Comparison of ENCODE assay signal across 27 mouse cellular contexts in the genomic region with DNA sequence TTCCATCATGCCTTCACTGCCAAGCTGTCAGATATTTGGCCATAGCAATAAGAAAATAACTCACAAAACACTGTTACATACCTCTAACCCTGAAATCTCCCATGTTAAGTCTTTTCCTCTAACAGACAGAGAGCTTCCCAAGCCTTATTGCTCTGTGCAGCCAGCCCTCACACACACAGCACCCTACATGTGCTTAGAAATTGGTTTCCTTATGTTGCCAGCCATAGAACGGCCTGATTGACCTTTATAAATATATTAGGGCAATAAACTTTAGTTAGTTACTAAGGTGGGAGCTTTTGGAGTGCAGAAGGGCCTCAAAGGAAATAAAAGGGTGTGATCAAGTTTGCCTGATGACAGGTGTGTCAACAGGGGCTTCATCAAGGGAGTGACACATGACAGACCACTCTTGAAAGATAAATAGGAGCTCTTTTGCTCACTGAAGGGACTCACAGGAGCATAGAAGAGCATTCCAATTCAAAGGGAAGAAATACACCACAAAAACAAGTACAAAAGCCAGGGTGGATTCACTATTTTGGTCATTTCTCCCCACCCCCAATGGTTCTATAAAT. TPM values are rescaled to one million over a fixed set of nuclear protein-coding genes. Genes with fewer than 3 reads are reported as not detected.
"Had no signal": no experiment of that assay in that cellular context is flagged by ENCODE, and none has a peak within 500 bp of the region (broad histone marks: within the 10 kb centered on the region; RNA-seq: fewer than 3 reads in every experiment).

No protein-coding gene starts in this region.

- H3K4me2 ChIP-seq: heart, embryonic 11.5 days; heart, embryonic 13.5 days; heart, embryonic 15.5 days; hindbrain, embryonic 13.5 days; hindbrain, embryonic 15.5 days; kidney, embryonic 15.5 days; limb, embryonic 12.5 days; liver, embryonic 12.5 days had no signal

- H3K27me3 ChIP-seq: heart, embryonic 13.5 days; heart, embryonic 15.5 days; hindbrain, embryonic 13.5 days; hindbrain, embryonic 15.5 days; kidney, embryonic 15.5 days; limb, embryonic 12.5 days; liver, embryonic 12.5 days had no signal

- H3K4me1 ChIP-seq: hindbrain, embryonic 13.5 days; hindbrain, embryonic 15.5 days; kidney, embryonic 15.5 days; limb, embryonic 12.5 days; liver, embryonic 12.5 days had no signal

- H3K9me3 ChIP-seq: heart, embryonic 13.5 days; heart, embryonic 15.5 days; hindbrain, embryonic 13.5 days; hindbrain, embryonic 15.5 days; kidney, embryonic 15.5 days; limb, embryonic 10.5 days; limb, embryonic 12.5 days; liver, embryonic 12.5 days had no signal

- DNase-seq: forebrain, postnatal 0 days; gastrocnemius, postnatal 14 days; gastrocnemius, postnatal 36 days; heart, adult 11 months; heart, adult 2 months; heart, postnatal 14 days; heart, postnatal 36 days; kidney, adult 18-20 months; kidney, adult 8-10 months; kidney, postnatal 14 days; kidney, postnatal 36 days; layer of hippocampus, adult 9-11 months; layer of hippocampus, postnatal 36 days had no signal

- H3K4me3 ChIP-seq: heart, adult 2 months; heart, embryonic 13.5 days; heart, embryonic 15.5 days; hindbrain, embryonic 13.5 days; hindbrain, embryonic 15.5 days; kidney, embryonic 15.5 days; left cerebral cortex, adult 2 months; limb, embryonic 10.5 days; limb, embryonic 12.5 days; liver, embryonic 12.5 days had no signal

- H3K36me3 ChIP-seq: heart, embryonic 13.5 days; heart, embryonic 15.5 days; hindbrain, embryonic 13.5 days; hindbrain, embryonic 15.5 days; kidney, embryonic 15.5 days; limb, embryonic 10.5 days; limb, embryonic 12.5 days; liver, embryonic 12.5 days had no signal

- ATAC-seq: forebrain, postnatal 0 days; inflammation-experienced regulatory T-cells, adult 6 months; liver, embryonic 12.5 days had no signal

- H3K27ac ChIP-seq: heart, adult 2 months; heart, embryonic 13.5 days; heart, embryonic 15.5 days; hindbrain, embryonic 13.5 days; hindbrain, embryonic 15.5 days; kidney, embryonic 15.5 days; kidney, postnatal 0 days; left cerebral cortex, adult 2 months; limb, embryonic 10.5 days; limb, embryonic 12.5 days; liver, embryonic 12.5 days; liver, embryonic 14.5 days had no signal

- H3K9ac ChIP-seq: forebrain, postnatal 0 days; heart, embryonic 13.5 days; heart, embryonic 15.5 days; hindbrain, embryonic 13.5 days; hindbrain, embryonic 15.5 days; kidney, embryonic 15.5 days; limb, embryonic 12.5 days; liver, embryonic 12.5 days; liver, embryonic 14.5 days had no signal

RNA-seq across cellular contexts. Expression of a gene that starts 6.7 kb away (rescaled TPM):
- total RNA-seq: hematopoietic stem cell, adult 5-6 weeks had no signal
